Mouse (Mus musculus): ENCODE measurements at regions not wholly inside any gene's neighbourhood (a gene's known extent, or its start where the extent isn't known, plus 50 kb on each side); places are given as distances from the start of the nearest gene placed in this dataset.

DNA sequence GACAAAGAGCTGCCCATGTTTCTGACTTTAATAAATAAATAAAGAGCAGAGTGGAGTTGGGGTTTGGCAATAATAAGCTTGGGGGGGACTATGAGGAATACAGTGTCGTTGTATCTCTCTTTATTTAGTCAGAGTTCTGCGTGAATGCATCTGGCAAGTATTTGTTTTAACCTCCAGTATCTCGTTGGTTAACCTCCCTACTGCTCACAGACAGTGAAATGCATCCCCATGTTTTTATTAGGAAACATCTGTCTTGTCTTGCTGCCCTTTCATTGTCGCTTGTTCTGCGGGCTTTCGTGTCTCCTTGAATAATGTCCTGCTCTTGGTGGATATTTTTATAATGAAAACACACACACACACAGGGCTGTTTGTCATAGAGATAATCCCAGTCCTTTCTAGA, 118.8 kb upstream of the Ccdc54 start:
- TF ChIP-seq SMC3 (IDR thresholded peaks at IDR 0.05; ENCODE audit: low read depth, low read length) (no peak), ZNF384 (IDR thresholded peaks at IDR 0.05; ENCODE audit: low read depth, low read length) (no peak), POLR2AphosphoS5 (IDR thresholded peaks at IDR 0.05; ENCODE audit: borderline replicate concordance, low read depth, low read length) (no peak), NRF1 (IDR thresholded peaks at IDR 0.05; ENCODE audit: insufficient read depth, low read depth, low read length, poor library complexity, severe bottlenecking) (no peak), CHD1 (IDR thresholded peaks at IDR 0.05; ENCODE audit: low read depth, low read length) (no peak), RAD21 (IDR thresholded peaks at IDR 0.05; ENCODE audit: low read depth, low read length) (no peak), MAFK (IDR thresholded peaks at IDR 0.05; ENCODE audit: borderline replicate concordance, low read depth, low read length) (no peak), ZC3H11A (IDR thresholded peaks at IDR 0.05; ENCODE audit: low read depth, low read length) (no peak), EP300 (IDR thresholded peaks at IDR 0.05; ENCODE audit: low read depth in 1 of 2, low read length in 2 of 2) (no peak), E2F4 (IDR thresholded peaks at IDR 0.05; ENCODE audit: borderline replicate concordance, low read depth, low read length) (no peak), MYC (IDR thresholded peaks at IDR 0.05; ENCODE audit: low read depth, low read length) (no peak), ETS1 (IDR thresholded peaks at IDR 0.05; ENCODE audit: low read depth, low read length) (no peak), MEF2A (IDR thresholded peaks at IDR 0.05; ENCODE audit: extremely low read depth, insufficient replicate concordance, low read depth, low read length, poor library complexity, severe bottlenecking) (no peak), JUND (IDR thresholded peaks at IDR 0.05; ENCODE audit: low read depth, low read length) (no peak), TAL1 (IDR thresholded peaks at IDR 0.05; ENCODE audit: low read length) (no peak)
- Histone ChIP-seq H3K36me3 (ENCODE audit: control insufficient read depth in 1 of 2, insufficient read depth in 2 of 2, low read length in 2 of 2) (no peaks in the 10 kb centered on the region), H3K4me1 (ENCODE audit: control insufficient read depth in 1 of 2, insufficient read depth in 2 of 2, low read length in 2 of 2) (no peaks in the 10 kb centered on the region), H3K79me2 (ENCODE audit: control insufficient read depth, insufficient read depth, low read length, poor library complexity) (no peaks in the 10 kb centered on the region), H3K27me3 (ENCODE audit: control insufficient read depth in 1 of 2, insufficient read depth in 2 of 2, low read length in 2 of 2) (peaks cover 2 to 5% of the 10 kb centered on the region in 2 experiments), H3K9me3 (replicated peaks; ENCODE audit: insufficient read depth, low read length) (no peaks in the 10 kb centered on the region), H3K27ac (ENCODE audit: control insufficient read depth, low read depth, low read length) (no peak overlapping the region), H3K4me3 (ENCODE audit: control insufficient read depth in 1 of 2, insufficient read depth in 1 of 2, low read depth in 2 of 2, low read length in 2 of 2) (no peak overlapping the region), H3K9ac (ENCODE audit: control insufficient read depth, low read depth, low read length, poor library complexity, severe bottlenecking) (no peak overlapping the region)
- no peak for DNase-seq (ENCODE audit: low read depth, low spot score)

GRCm38 (mm10) chr16:50707906-50708305, 117.0 kb upstream of the Ccdc54 start:
- Histone ChIP-seq H3K9me3 (replicated peaks; ENCODE audit: insufficient read depth, low read length) (no peaks in the 10 kb centered on the region), H3K36me3 (ENCODE audit: control insufficient read depth in 1 of 2, insufficient read depth in 2 of 2, low read length in 2 of 2) (no peaks in the 10 kb centered on the region), H3K27ac (ENCODE audit: control insufficient read depth, low read depth, low read length) (no peak overlapping the region), H3K27me3 (ENCODE audit: control insufficient read depth in 1 of 2, insufficient read depth in 2 of 2, low read length in 2 of 2) (peaks cover 2 to 8% of the 10 kb centered on the region in 2 experiments), H3K4me1 (ENCODE audit: control insufficient read depth in 1 of 2, insufficient read depth in 2 of 2, low read length in 2 of 2) (no peaks in the 10 kb centered on the region), H3K4me3 (ENCODE audit: control insufficient read depth in 1 of 2, insufficient read depth in 1 of 2, low read depth in 2 of 2, low read length in 2 of 2) (no peak overlapping the region), H3K79me2 (ENCODE audit: control insufficient read depth, insufficient read depth, low read length, poor library complexity) (no peaks in the 10 kb centered on the region), H3K9ac (ENCODE audit: control insufficient read depth, low read depth, low read length, poor library complexity, severe bottlenecking) (no peak overlapping the region)
- no peak for DNase-seq (ENCODE audit: low read depth, low spot score)
- TF ChIP-seq SIN3A (IDR thresholded peaks at IDR 0.05; ENCODE audit: low read length) (no peak), POLR2AphosphoS2 (IDR thresholded peaks at IDR 0.05; ENCODE audit: low read length) (no peak), SMC3 (IDR thresholded peaks at IDR 0.05; ENCODE audit: low read depth, low read length) (no peak), E2F4 (IDR thresholded peaks at IDR 0.05; ENCODE audit: borderline replicate concordance, low read depth, low read length) (no peak), USF1 (IDR thresholded peaks at IDR 0.05; ENCODE audit: low read depth, low read length) (no peak), ZNF384 (IDR thresholded peaks at IDR 0.05; ENCODE audit: low read depth, low read length) (no peak), MYB (IDR thresholded peaks at IDR 0.05; ENCODE audit: low read depth, low read length) (no peak), MAZ (IDR thresholded peaks at IDR 0.05; ENCODE audit: low read depth, low read length) (no peak)

Measured in MEL (cell line).